Mouse (Mus musculus): ENCODE data around the gene Teddm1a. TPM values are rescaled to one million over a fixed set of nuclear protein-coding genes. Genes with fewer than 3 reads are reported as not detected.

Gene Teddm1a
- polyA plus RNA-seq, 1 experiment = not detected

GRCm38 (mm10) chr1:153886024-153886633 lies 5.4 kb upstream of the Teddm1a start:
- H3K27me3 ChIP-seq (ENCODE audit: control insufficient read depth) = no peaks in the 10 kb centered on the region
- H3K4me3 ChIP-seq (replicated peaks) = no peak overlapping the region
- H3K9me3 ChIP-seq (ENCODE audit: control insufficient read depth, low read length) = no peaks in the 10 kb centered on the region
- no peak for TF ChIP-seq GATA1 (IDR thresholded peaks at IDR 0.05; ENCODE audit: low read length)
- TF ChIP-seq TAL1 (IDR thresholded peaks at IDR 0.05; ENCODE audit: low read length) = no peak
- H3K36me3 ChIP-seq (ENCODE audit: control insufficient read depth) = no peaks in the 10 kb centered on the region
- no peaks in the 10 kb centered on the region for H3K4me1 ChIP-seq (ENCODE audit: control insufficient read depth)

DNA sequence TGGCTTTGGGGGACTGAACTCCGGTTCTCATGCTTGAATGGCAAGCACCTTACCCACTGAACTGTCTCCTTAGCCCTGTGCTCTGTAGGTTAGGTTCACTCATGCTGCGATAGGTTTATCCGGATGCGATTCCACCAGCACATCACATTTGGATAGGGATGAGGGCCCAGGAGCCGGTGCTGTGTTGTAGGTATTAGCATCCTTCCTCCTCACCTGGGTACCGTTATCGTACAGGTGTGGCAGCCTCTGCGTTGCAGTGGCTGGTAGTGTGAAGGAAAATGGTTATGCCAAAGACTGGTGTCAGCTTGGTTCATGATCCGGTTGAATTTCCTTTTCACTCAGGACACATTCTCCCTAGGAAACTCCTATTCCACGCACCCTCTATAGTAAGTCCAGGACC lies 1.4 kb upstream of the Teddm1a start:
- TF ChIP-seq TAL1 (IDR thresholded peaks at IDR 0.05; ENCODE audit: low read length) = no peak
- TF ChIP-seq GATA1 (IDR thresholded peaks at IDR 0.05; ENCODE audit: low read length) = no peak
- no peak overlapping the region for H3K4me3 ChIP-seq (replicated peaks)
- H3K27me3 ChIP-seq (ENCODE audit: control insufficient read depth) = peaks cover 3% of the 10 kb centered on the region
- no peaks in the 10 kb centered on the region for H3K9me3 ChIP-seq (ENCODE audit: control insufficient read depth, low read length)
- no peaks in the 10 kb centered on the region for H3K4me1 ChIP-seq (ENCODE audit: control insufficient read depth)
- H3K36me3 ChIP-seq (ENCODE audit: control insufficient read depth) = no peaks in the 10 kb centered on the region

- Histone ChIP-seq H3K4me3 (replicated peaks) (no peak overlapping the region), H3K27me3 (ENCODE audit: control insufficient read depth) (peaks cover 3% of the 10 kb centered on the region), H3K9me3 (ENCODE audit: control insufficient read depth, low read length) (no peaks in the 10 kb centered on the region), H3K4me1 (ENCODE audit: control insufficient read depth) (peaks cover 5% of the 10 kb centered on the region), H3K36me3 (ENCODE audit: control insufficient read depth) (no peaks in the 10 kb centered on the region)
- TF ChIP-seq TAL1 (IDR thresholded peaks at IDR 0.05; ENCODE audit: low read length) = no peak
- no peak for TF ChIP-seq GATA1 (IDR thresholded peaks at IDR 0.05; ENCODE audit: low read length)
These were observed 2.2 kb downstream of the Teddm1a start for GRCm38 (mm10) chr1:153893746-153894145.

DNA sequence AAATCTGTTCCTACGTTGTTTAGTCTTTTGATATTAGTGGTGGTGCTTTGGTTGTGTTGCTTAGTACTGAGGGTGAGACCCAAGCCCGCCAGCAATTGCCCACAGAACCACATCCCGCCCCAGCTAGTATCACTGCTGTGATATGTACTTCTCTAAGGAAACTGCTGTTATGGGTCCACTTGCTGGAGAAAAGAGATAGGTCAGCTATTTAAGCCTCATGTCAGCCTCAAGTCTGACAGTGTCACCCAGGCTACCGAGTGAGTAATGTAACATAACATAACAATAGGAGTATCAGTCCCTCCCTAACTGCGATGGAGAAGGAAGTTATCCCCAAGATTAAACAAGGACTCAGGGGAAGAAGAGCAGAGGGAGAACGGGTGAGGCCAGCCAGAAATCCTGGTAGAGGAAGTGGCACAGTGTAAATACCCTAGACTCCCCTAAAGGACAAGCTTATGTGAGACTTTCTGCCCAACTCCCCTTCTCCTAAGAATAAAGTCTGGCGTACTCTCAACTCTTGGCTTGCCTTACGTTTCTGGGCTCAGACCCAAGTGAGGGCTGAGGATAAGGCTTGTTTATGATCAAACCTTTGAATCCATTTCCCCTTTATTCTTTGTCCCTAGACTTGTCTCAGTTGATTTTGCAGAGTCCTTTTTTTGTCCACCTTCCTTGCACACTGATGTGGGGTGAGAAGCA lies 2.8 kb downstream of the Teddm1a start:
- TF ChIP-seq TAL1 (IDR thresholded peaks at IDR 0.05; ENCODE audit: low read length) (no peak), GATA1 (IDR thresholded peaks at IDR 0.05; ENCODE audit: low read length) (no peak)
- no peak overlapping the region for H3K4me3 ChIP-seq (replicated peaks)
- H3K27me3 ChIP-seq (ENCODE audit: control insufficient read depth) = peaks cover 3% of the 10 kb centered on the region
- H3K36me3 ChIP-seq (ENCODE audit: control insufficient read depth) = no peaks in the 10 kb centered on the region
- H3K4me1 ChIP-seq (ENCODE audit: control insufficient read depth) = peaks cover 10% of the 10 kb centered on the region
- H3K9me3 ChIP-seq (ENCODE audit: control insufficient read depth, low read length) = no peaks in the 10 kb centered on the region

DNA sequence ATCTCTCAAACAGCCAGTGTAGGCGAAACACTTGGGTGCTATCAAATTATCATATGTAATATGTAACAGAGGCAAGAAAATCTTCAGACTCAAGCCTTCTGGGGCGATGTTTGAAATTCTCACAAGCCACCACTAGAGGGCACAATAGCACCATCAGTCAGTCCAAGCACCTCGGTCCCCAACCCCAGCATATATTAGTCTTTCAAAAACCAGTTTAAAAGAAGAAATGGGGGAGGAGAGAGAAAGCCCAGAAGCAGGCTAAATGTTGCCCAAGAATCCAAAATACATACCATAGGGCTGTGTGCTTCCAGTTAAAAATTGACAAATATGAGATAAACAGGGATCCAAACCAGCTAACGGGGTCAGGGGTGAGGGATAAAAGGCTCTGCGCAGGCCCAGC lies 3.4 kb downstream of the Teddm1a start:
- no peaks in the 10 kb centered on the region for H3K36me3 ChIP-seq (ENCODE audit: control insufficient read depth)
- peaks cover 3% of the 10 kb centered on the region for H3K27me3 ChIP-seq (ENCODE audit: control insufficient read depth)
- no peaks in the 10 kb centered on the region for H3K9me3 ChIP-seq (ENCODE audit: control insufficient read depth, low read length)
- H3K4me1 ChIP-seq (ENCODE audit: control insufficient read depth) = peaks cover 14% of the 10 kb centered on the region
- no peak for TF ChIP-seq TAL1 (IDR thresholded peaks at IDR 0.05; ENCODE audit: low read length)
- no peak for TF ChIP-seq GATA1 (IDR thresholded peaks at IDR 0.05; ENCODE audit: low read length)
- no peak overlapping the region for H3K4me3 ChIP-seq (replicated peaks)

GRCm38 (mm10) chr1:153897196-153897595 lies 5.7 kb downstream of the Teddm1a start:
- Histone ChIP-seq H3K36me3 (ENCODE audit: control insufficient read depth) (peaks cover 14% of the 10 kb centered on the region), H3K4me1 (ENCODE audit: control insufficient read depth) (peaks cover 32% of the 10 kb centered on the region), H3K9me3 (ENCODE audit: control insufficient read depth, low read length) (no peaks in the 10 kb centered on the region), H3K4me3 (replicated peaks) (no peak overlapping the region), H3K27me3 (ENCODE audit: control insufficient read depth) (peaks cover 3% of the 10 kb centered on the region)
- TF ChIP-seq GATA1 (IDR thresholded peaks at IDR 0.05; ENCODE audit: low read length) = no peak
- no peak for TF ChIP-seq TAL1 (IDR thresholded peaks at IDR 0.05; ENCODE audit: low read length)

DNA sequence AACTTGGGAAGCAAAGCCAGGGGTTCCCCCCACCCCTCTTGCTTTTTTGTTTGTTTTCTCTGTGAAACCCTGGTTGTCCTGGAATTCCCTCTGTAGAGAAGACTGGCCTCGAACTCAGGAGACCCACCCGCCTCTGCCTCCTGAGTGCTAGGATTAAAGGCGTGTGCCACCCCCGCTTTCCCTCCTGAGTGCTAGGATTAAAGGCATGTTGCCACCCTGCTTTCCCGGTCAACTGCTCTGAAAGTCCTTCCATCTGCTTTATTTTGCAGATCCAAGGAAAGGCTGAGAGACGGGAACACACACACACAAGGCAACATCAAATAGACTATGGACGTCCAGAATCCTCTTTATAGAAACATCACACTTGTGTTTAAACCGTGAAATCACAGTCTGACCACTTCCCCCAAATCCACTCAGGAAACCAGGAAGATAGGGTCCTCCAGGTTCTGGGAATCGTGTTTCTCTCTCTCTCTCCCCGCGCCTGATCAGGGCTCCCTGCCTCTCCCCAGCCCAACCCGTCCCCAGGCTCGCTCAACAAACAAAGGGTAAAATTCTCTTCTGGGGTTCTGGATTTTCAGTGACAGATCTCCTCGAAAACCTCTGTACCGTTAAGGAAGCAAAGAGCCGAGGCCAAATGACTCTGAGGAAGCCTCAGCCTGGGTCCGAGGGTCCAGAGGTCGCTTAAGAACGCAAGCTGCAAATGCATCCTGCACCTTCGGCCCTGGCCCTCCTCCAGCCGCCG lies 7.6 kb downstream of the Teddm1a start:
- Histone ChIP-seq H3K4me3 (replicated peaks) (peak overlapping the region; percentile 92), H3K36me3 (ENCODE audit: control insufficient read depth) (peaks cover 34% of the 10 kb centered on the region), H3K9me3 (ENCODE audit: control insufficient read depth, low read length) (no peaks in the 10 kb centered on the region), H3K4me1 (ENCODE audit: control insufficient read depth) (peaks cover 37% of the 10 kb centered on the region), H3K27me3 (ENCODE audit: control insufficient read depth) (no peaks in the 10 kb centered on the region)
- TF ChIP-seq TAL1 (IDR thresholded peaks at IDR 0.05; ENCODE audit: low read length) (no peak), GATA1 (IDR thresholded peaks at IDR 0.05; ENCODE audit: low read length) (no peak)

DNA sequence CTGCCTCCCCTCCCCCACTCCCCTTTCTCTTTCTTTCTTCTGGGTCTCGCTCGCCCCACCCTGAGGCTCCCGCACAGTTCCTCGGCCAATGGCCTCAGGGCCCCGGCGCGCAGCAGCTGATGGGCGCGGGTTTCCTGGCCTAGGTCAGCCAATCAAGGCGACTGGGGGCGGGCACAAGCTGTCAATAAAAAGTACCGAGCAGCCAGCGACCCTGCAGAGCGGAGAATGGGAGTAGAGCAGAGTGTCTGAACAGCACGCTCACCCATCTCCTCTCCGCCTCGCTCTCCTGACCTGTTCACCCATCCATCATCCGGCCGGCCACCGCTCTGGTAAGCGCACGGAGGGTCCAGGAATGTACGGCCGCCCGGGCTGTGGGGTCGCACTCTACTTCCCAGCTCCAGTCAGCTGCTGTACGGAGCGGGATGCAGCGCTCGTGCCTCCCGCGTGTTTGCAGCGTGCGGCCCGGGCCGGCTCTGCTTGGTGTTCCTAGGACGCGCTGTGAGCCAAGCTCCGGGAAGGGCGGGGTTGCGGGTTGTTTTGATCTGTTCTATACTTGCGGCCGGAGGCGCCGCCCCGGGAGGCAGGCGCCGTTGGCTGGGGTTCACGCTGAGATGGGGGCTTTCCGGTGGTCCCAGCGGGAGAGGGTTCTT lies 8.3 kb downstream of the Teddm1a start, which contains the start of the genes Glul and Teddm2:
Glul (plus strand) TSS at position 214 of the 650 bp plus-strand sequence.
Teddm2 (minus strand) TSS at position 498 of the 650 bp plus-strand sequence.
- H3K4me3 ChIP-seq (replicated peaks) = peak within 1 kb of the TSS; percentile 92
- H3K4me1 ChIP-seq (ENCODE audit: control insufficient read depth) = peaks cover 37% of the 10 kb centered on the region
- TF ChIP-seq TAL1 (IDR thresholded peaks at IDR 0.05; ENCODE audit: low read length) (no peak), GATA1 (IDR thresholded peaks at IDR 0.05; ENCODE audit: low read length) (no peak)
- no peaks in the 10 kb centered on the region for H3K27me3 ChIP-seq (ENCODE audit: control insufficient read depth)
- H3K9me3 ChIP-seq (ENCODE audit: control insufficient read depth, low read length) = no peaks in the 10 kb centered on the region
- peaks cover 41% of the 10 kb centered on the region for H3K36me3 ChIP-seq (ENCODE audit: control insufficient read depth)

Measured in erythroblast, embryonic 14.5 days (primary cell).